In the genomic region with DNA sequence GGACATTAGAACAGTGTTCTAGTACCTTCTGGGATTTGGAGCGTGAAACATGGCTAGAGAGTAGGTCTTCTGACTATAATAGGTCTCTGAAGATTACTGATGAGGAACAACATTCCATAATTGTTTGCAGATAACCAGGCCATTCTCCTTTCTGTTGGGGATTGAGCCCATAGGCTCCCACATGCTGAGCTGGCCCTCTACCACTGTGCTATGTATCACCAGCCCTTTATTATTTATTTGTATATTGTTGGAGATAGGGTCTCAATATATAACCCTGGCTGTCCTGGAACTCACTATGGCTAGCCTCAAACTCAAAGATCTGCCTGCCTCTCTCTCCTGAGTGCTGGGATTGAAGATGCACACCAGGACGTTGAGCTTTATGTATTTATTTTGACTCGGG, we compare ENCODE assay signal across 8 mouse cellular contexts. TPM values are rescaled to one million over a fixed set of nuclear protein-coding genes. Genes with fewer than 3 reads are reported as not detected.
DNase-seq lines count a peak whose midpoint lies in the region; ATAC-seq and TF ChIP-seq lines count a peak whose summit lies in the region.

No protein-coding gene starts in this region.

- H3K4me2 ChIP-seq in forebrain, embryonic 14.5 days (ENCODE audit: low read length), result peak overlapping the region; percentile 96
- H3K4me2 ChIP-seq in liver, embryonic 15.5 days, result peak overlapping the region; percentile 99

- peak overlapping the region; percentile 17; the same call in 1 of the 2 replicates for H3K9ac ChIP-seq in forebrain, embryonic 14.5 days (ENCODE audit: low read length)
- H3K9ac ChIP-seq in liver, embryonic 15.5 days, result 0 out of 2 replicates have a peak overlapping the region, but pooled peaks have one; percentile 6

- H3ac ChIP-seq in C2C12 (ENCODE audit: control insufficient read depth, insufficient read length, low read depth), result peak overlapping the region; percentile 28

- H3K79me3 ChIP-seq in C2C12 (ENCODE audit: low read depth), result peaks cover 34% of the 10 kb centered on the region

- TF ChIP-seq CTCF in gastrocnemius, adult 2 months (IDR thresholded peaks at IDR 0.05), result no peak
- TF ChIP-seq CTCF in C2C12 (IDR thresholded peaks at IDR 0.05; ENCODE audit: control insufficient read depth, insufficient read depth, insufficient read length), result no peak

- intact Hi-C loops in gastrocnemius, adult 2 months (cut with DNase I), result loop anchor here (2.0 to 5.0 kb wide), 2 partner anchors 29 to 57 kb away; a partner anchor contains a TSS
- intact Hi-C loops in gastrocnemius, postnatal 36 days (cut with DNase I), result no loop called here

- H3K9me3 ChIP-seq in forebrain, embryonic 14.5 days (replicated peaks; ENCODE audit: control insufficient read depth, low read length), result no peaks in the 10 kb centered on the region
- H3K9me3 ChIP-seq in liver, embryonic 15.5 days (replicated peaks), result no peaks in the 10 kb centered on the region

- ATAC-seq in forebrain, embryonic 14.5 days, result peak; percentile 11; the same call in 1 of the 2 replicates
- ATAC-seq in liver, embryonic 15.5 days (ENCODE audit: insufficient read depth), result no peak

- DNase-seq in gastrocnemius, adult 2 months, result no peak
- DNase-seq in gastrocnemius, postnatal 36 days, result no peak
- DNase-seq in forebrain, embryonic 14.5 days (ENCODE audit: low spot score), result no peak
- no peak for DNase-seq in urinary bladder, postnatal 10 days (ENCODE audit: low spot score)
- DNase-seq in adrenal gland, postnatal 25 days, result no peak
- DNase-seq in right cerebral cortex, adult 18-20 months, result no peak

- peaks cover 43% of the 10 kb centered on the region for H3K79me2 ChIP-seq in C2C12 (ENCODE audit: control insufficient read depth, insufficient read depth)

- H3K4me3 ChIP-seq in gastrocnemius, adult 2 months, result peak overlapping the region; percentile 94
- no peak overlapping the region for H3K4me3 ChIP-seq in C2C12 (ENCODE audit: insufficient read depth, poor library complexity, severe bottlenecking)
- H3K4me3 ChIP-seq in forebrain, embryonic 14.5 days (ENCODE audit: low read depth, low read length), result peak overlapping the region; percentile 62
- H3K4me3 ChIP-seq in liver, embryonic 15.5 days (replicated peaks), result peak overlapping the region; percentile 69

- H3K36me3 ChIP-seq in C2C12 (ENCODE audit: control insufficient read depth, insufficient read depth), result peaks cover 4% of the 10 kb centered on the region
- no peaks in the 10 kb centered on the region for H3K36me3 ChIP-seq in forebrain, embryonic 14.5 days (ENCODE audit: control insufficient read depth, insufficient read depth, low read length)
- no peaks in the 10 kb centered on the region for H3K36me3 ChIP-seq in liver, embryonic 15.5 days (replicated peaks)

- H3K4me1 ChIP-seq in forebrain, embryonic 14.5 days (ENCODE audit: control insufficient read depth, insufficient read depth, low read length), result peaks cover 10% of the 10 kb centered on the region
- peaks cover 35% of the 10 kb centered on the region for H3K4me1 ChIP-seq in liver, embryonic 15.5 days (replicated peaks)

- peaks cover 3% of the 10 kb centered on the region for H3K27me3 ChIP-seq in C2C12 (ENCODE audit: control insufficient read depth, insufficient read depth, insufficient read length)
- H3K27me3 ChIP-seq in forebrain, embryonic 14.5 days (replicated peaks; ENCODE audit: control insufficient read depth, insufficient read depth, low read length), result no peaks in the 10 kb centered on the region
- peaks cover 10% of the 10 kb centered on the region; the same call in 1 of the 2 replicates for H3K27me3 ChIP-seq in liver, embryonic 15.5 days

- WGBS in forebrain, embryonic 14.5 days, result 60% methylated on average over 3 of the region's 3 CpGs
- WGBS in liver, embryonic 15.5 days (ENCODE audit: insufficient replicate concordance), result 41% methylated on average over 3 of the region's 3 CpGs

- peak overlapping the region; percentile 66 for H3K27ac ChIP-seq in gastrocnemius, adult 2 months
- no peak overlapping the region for H3K27ac ChIP-seq in forebrain, embryonic 14.5 days (ENCODE audit: low read depth, low read length)
- H3K27ac ChIP-seq in liver, embryonic 15.5 days (replicated peaks), result no peak overlapping the region

TF ChIP-seq in C2C12, 6 proteins besides CTCF, POLR2A, EP300 and RAD21:
- TF ChIP-seq FOSL1 (IDR thresholded peaks at IDR 0.05; ENCODE audit: insufficient read depth, low read length, poor library complexity, severe bottlenecking) (no peak), USF1 (IDR thresholded peaks at IDR 0.05; ENCODE audit: low read depth) (no peak), CEBPB (IDR thresholded peaks at IDR 0.05; ENCODE audit: low read depth) (no peak), MYOD1 (IDR thresholded peaks at IDR 0.05; ENCODE audit: control insufficient read depth, insufficient read length, low read depth) (no peak), MYOG (IDR thresholded peaks at IDR 0.05; ENCODE audit: control insufficient read depth, extremely low read depth, insufficient read length) (no peak), MAX (IDR thresholded peaks at IDR 0.05) (no peak)

RNA-seq across cellular contexts. Expression of a gene that starts 0.6 kb away (rescaled TPM):
- 1 to 10 TPM; 8.0 to 9.5 TPM for total RNA-seq in gastrocnemius, adult 2 months (2021)
- total RNA-seq in gastrocnemius, postnatal 36 days (2021), result 10 to 100 TPM in 1 of 2 experiments, 1 to 10 TPM in 1; 7.3 to 10.5 TPM
- polyA plus RNA-seq in C2C12 (2012; fragmentation: generic; extraction: Trizol), result 37.1 TPM
- polyA plus RNA-seq in forebrain, embryonic 14.5 days (2014; fragmentation: Nextera tagmentation; extraction: Ambion mirVana), result 7.9 and 9.4 TPM in 2 replicates
- 9.8 and 12.5 TPM in 2 replicates for polyA plus RNA-seq in liver, embryonic 15.5 days (2015; fragmentation: Nextera tagmentation; extraction: Ambion mirVana)
- total RNA-seq in adrenal gland, postnatal 25 days (2021), result 18.0 and 18.4 TPM in 2 replicates

RNA-seq across cellular contexts. Expression of a gene that starts 29.5 kb away (rescaled TPM):
- 10 to 100 TPM; 79.7 to 80.3 TPM for total RNA-seq in gastrocnemius, adult 2 months (2021)
- 10 to 100 TPM; 76.1 to 76.8 TPM for total RNA-seq in gastrocnemius, postnatal 36 days (2021)
- polyA plus RNA-seq in C2C12 (2012; fragmentation: generic; extraction: Trizol), result 331 TPM
- 97.8 and 107 TPM in 2 replicates for polyA plus RNA-seq in forebrain, embryonic 14.5 days (2014; fragmentation: Nextera tagmentation; extraction: Ambion mirVana)
- polyA plus RNA-seq in liver, embryonic 15.5 days (2015; fragmentation: Nextera tagmentation; extraction: Ambion mirVana), result 76.2 and 93.5 TPM in 2 replicates
- total RNA-seq in adrenal gland, postnatal 25 days (2021), result 159 and 237 TPM in 2 replicates

RNA-seq across cellular contexts. Expression of a gene that starts 55.8 kb away (rescaled TPM):
- total RNA-seq in gastrocnemius, adult 2 months (2021), result not detected
- total RNA-seq in gastrocnemius, postnatal 36 days (2021), result not detected
- polyA plus RNA-seq in C2C12 (2012; fragmentation: generic; extraction: Trizol), result 0.01 TPM
- not detected in 2 replicates for polyA plus RNA-seq in forebrain, embryonic 14.5 days (2014; fragmentation: Nextera tagmentation; extraction: Ambion mirVana)
- not detected in 2 replicates for polyA plus RNA-seq in liver, embryonic 15.5 days (2015; fragmentation: Nextera tagmentation; extraction: Ambion mirVana)
- total RNA-seq in adrenal gland, postnatal 25 days (2021), result 0.27 TPM in 1 of 2 replicates, not detected in the other

RNA-seq across cellular contexts. Expression of a gene that starts 57.9 kb away (rescaled TPM):
- 1 to 10 TPM; 6.0 to 9.0 TPM for total RNA-seq in gastrocnemius, adult 2 months (2021)
- 1 to 10 TPM; 5.7 to 6.1 TPM for total RNA-seq in gastrocnemius, postnatal 36 days (2021)
- 11.1 TPM for polyA plus RNA-seq in C2C12 (2012; fragmentation: generic; extraction: Trizol)
- polyA plus RNA-seq in forebrain, embryonic 14.5 days (2014; fragmentation: Nextera tagmentation; extraction: Ambion mirVana), result 24.5 and 28.3 TPM in 2 replicates
- polyA plus RNA-seq in liver, embryonic 15.5 days (2015; fragmentation: Nextera tagmentation; extraction: Ambion mirVana), result 8.4 and 8.5 TPM in 2 replicates
- total RNA-seq in adrenal gland, postnatal 25 days (2021), result 17.8 and 18.4 TPM in 2 replicates
